Mouse (Mus musculus) C2C12 (cell line): ENCODE results near the gene Atp2b4. TPM values are rescaled to one million over a fixed set of nuclear protein-coding genes. Genes with fewer than 3 reads are reported as not detected.
A peak's percentile ranks its signal among the peaks of the same experiment; 100 is the strongest.

Source experiments
- H3K27me3 ChIP-seq: one replicate; pipeline ENCODE4 v1.6.1; 2011; ENCODE audit not compliant: control insufficient read depth, insufficient read depth, insufficient read length
- H3K36me3 ChIP-seq: one replicate; pipeline ENCODE4 v1.6.1; 2011; ENCODE audit not compliant: control insufficient read depth, insufficient read depth
- H3K4me3 ChIP-seq: one replicate; pipeline ENCODE4 v1.5.1; 2011; ENCODE audit warnings: mild to moderate bottlenecking, control low read depth; ENCODE audit not compliant: poor library complexity, insufficient read depth, severe bottlenecking
- H3K79me2 ChIP-seq: one replicate; pipeline ENCODE4 v1.6.1; 2011; ENCODE audit not compliant: control insufficient read depth, insufficient read depth
- H3K79me3 ChIP-seq: one replicate; pipeline ENCODE4 v1.6.1; 2011; ENCODE audit warnings: low read depth, control low read depth
- H3ac ChIP-seq: one replicate; pipeline ENCODE3; 2011; ENCODE audit warnings: low read depth; ENCODE audit not compliant: control insufficient read depth, insufficient read length
- CEBPB ChIP-seq: IDR thresholded peaks from one replicate; pipeline ENCODE4 v1.6.1; 2011; ENCODE audit warnings: low read depth, mild to moderate bottlenecking, control low read depth, moderate library complexity
- CTCF ChIP-seq: IDR thresholded peaks from one replicate; pipeline ENCODE4 v1.5.1; 2011; ENCODE audit not compliant: control insufficient read depth, insufficient read depth, insufficient read length
- FOSL1 ChIP-seq: IDR thresholded peaks from one replicate; pipeline ENCODE4 v1.8.0; 2011; ENCODE audit warnings: mild to moderate bottlenecking, low read length; ENCODE audit not compliant: poor library complexity, insufficient read depth, severe bottlenecking
- MAX ChIP-seq: IDR thresholded peaks from one replicate; pipeline ENCODE4 v1.6.1; 2011; ENCODE audit warnings: mild to moderate bottlenecking, control low read depth
- MYOD1 ChIP-seq: IDR thresholded peaks from one replicate; pipeline ENCODE4 v1.6.1; 2011; ENCODE audit warnings: low read depth; ENCODE audit not compliant: control insufficient read depth, insufficient read length
- MYOG ChIP-seq: IDR thresholded peaks from one replicate; pipeline ENCODE4 v1.6.1; 2011; ENCODE audit not compliant: control insufficient read depth, insufficient read length; ENCODE audit errors: extremely low read depth
- USF1 ChIP-seq: IDR thresholded peaks from one replicate; pipeline ENCODE4 v1.6.1; 2011; ENCODE audit warnings: low read depth, mild to moderate bottlenecking, control low read depth, moderate library complexity
- polyA plus RNA-seq: library from polyadenylated mRNA; unstranded; fragments of >200 nt; fragmentation: generic; extraction: Trizol; gene quantifications from one replicate; pipeline ENCODE4 v1.2.1, GENCODE M21; 2012; ENCODE audit warnings: missing spikeins

Atp2b4 gene
- polyA plus RNA-seq, 1 experiment: 3.0 TPM

GRCm38 (mm10) chr1:133784621-133785020 is 16.2 kb downstream of the Atp2b4 start:
- no peak overlapping the region for H3ac ChIP-seq
- no peak overlapping the region for H3K4me3 ChIP-seq
- no peaks in the 10 kb centered on the region for H3K27me3 ChIP-seq
- TF ChIP-seq USF1: no peak
- TF ChIP-seq CTCF: no peak
- TF ChIP-seq MYOG: no peak
- TF ChIP-seq MYOD1: no peak
- no peak for TF ChIP-seq CEBPB
- no peak for TF ChIP-seq MAX
- TF ChIP-seq FOSL1: no peak
- no peaks in the 10 kb centered on the region for H3K36me3 ChIP-seq
- no peaks in the 10 kb centered on the region for H3K79me3 ChIP-seq
- H3K79me2 ChIP-seq: no peaks in the 10 kb centered on the region

DNA sequence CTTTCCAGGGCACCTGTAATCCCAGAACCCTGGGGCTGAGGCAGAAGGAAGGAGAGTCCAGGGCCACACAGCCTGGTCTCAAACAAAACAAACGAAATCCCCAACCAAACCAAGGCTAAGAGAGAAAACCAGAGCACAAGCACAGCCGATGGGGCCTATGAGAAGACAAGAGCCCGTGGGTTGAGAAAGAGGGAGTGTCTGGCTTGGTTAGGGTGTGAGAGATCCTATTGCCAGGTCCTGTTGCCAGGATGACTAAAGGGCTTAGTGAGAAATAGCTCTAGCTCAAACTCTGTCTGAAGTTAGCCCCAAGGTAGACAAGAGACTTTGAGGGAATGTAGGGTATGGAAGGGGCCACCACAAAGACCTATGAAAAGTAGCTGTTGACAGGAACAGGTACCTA is 19.3 kb downstream of the Atp2b4 start:
- Histone ChIP-seq H3ac (no peak overlapping the region), H3K79me3 (no peaks in the 10 kb centered on the region), H3K4me3 (no peak overlapping the region), H3K27me3 (no peaks in the 10 kb centered on the region), H3K79me2 (no peaks in the 10 kb centered on the region), H3K36me3 (no peaks in the 10 kb centered on the region)
- no peak for TF ChIP-seq USF1
- no peak for TF ChIP-seq MYOG
- no peak for TF ChIP-seq MYOD1
- TF ChIP-seq FOSL1: no peak
- TF ChIP-seq MAX: no peak
- no peak for TF ChIP-seq CTCF

DNA sequence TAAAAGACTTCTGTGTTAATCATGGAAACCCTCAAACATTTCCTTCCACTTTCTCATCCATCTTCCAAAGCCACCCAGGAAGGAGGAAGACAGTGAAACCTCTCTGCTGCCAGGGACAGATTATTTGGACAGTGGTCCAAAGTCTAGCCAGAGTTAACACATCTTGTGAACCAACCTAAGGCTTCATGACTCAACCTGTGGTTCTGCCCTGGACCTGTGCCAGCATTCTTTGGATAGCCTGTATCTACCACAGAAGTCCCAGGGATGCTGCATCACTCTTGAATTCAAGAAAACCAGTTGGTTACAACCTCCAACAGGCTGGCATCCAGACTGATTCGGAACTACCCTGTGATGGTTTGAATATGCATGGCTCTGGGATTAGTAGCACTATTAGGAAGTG is 21.8 kb downstream of the Atp2b4 start:
- H3K79me2 ChIP-seq: no peaks in the 10 kb centered on the region
- TF ChIP-seq MAX (peak; percentile 18), FOSL1 (no peak), CEBPB (peak; percentile 33), MYOD1 (peak; percentile 39)
- H3ac ChIP-seq: no peak overlapping the region
- H3K27me3 ChIP-seq: no peaks in the 10 kb centered on the region
- H3K36me3 ChIP-seq: no peaks in the 10 kb centered on the region
- no peak overlapping the region for H3K4me3 ChIP-seq
- no peaks in the 10 kb centered on the region for H3K79me3 ChIP-seq

GRCm38 (mm10) chr1:133777651-133778231 is 23.1 kb downstream of the Atp2b4 start:
- no peak overlapping the region for H3ac ChIP-seq
- TF ChIP-seq USF1 (no peak), MAX (peak; percentile 45), CTCF (no peak), CEBPB (peak; percentile 99), FOSL1 (peak; percentile 81), MYOD1 (peak; percentile 99)

DNA sequence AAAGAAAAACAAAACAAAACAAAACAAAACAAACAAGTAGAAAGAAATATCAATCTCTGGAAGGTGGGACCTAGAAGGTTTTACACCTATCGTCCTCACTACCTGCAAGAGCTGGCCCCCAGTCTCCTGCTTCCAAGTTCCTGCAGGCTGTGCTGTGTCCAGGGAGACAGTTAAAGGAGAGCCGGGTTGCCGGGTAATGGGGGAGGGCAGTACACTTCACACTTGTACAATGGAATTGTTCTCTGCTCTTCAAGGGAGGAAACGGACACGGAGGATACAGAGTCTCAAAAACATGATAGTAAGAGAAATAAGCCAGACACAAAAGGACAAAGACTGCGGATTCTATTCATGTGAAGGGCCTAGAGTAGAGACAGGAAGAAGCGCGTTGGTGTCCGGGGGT is 28.3 kb downstream of the Atp2b4 start:
- TF ChIP-seq MYOG (no peak), FOSL1 (no peak), CEBPB (no peak), USF1 (no peak), MAX (no peak), CTCF (no peak)
- H3K36me3 ChIP-seq: no peaks in the 10 kb centered on the region
- no peak overlapping the region for H3ac ChIP-seq
- H3K4me3 ChIP-seq: no peak overlapping the region
- H3K79me3 ChIP-seq: no peaks in the 10 kb centered on the region
- no peaks in the 10 kb centered on the region for H3K79me2 ChIP-seq
- no peaks in the 10 kb centered on the region for H3K27me3 ChIP-seq

More at GRCm38 (mm10) chr1:133777651-133778231, 23.1 kb downstream of the Atp2b4 start:
- no peaks in the 10 kb centered on the region for H3K79me3 ChIP-seq
- H3K27me3 ChIP-seq: no peaks in the 10 kb centered on the region
- H3K36me3 ChIP-seq: no peaks in the 10 kb centered on the region
- H3K4me3 ChIP-seq: no peak overlapping the region
- H3K79me2 ChIP-seq: no peaks in the 10 kb centered on the region

DNA sequence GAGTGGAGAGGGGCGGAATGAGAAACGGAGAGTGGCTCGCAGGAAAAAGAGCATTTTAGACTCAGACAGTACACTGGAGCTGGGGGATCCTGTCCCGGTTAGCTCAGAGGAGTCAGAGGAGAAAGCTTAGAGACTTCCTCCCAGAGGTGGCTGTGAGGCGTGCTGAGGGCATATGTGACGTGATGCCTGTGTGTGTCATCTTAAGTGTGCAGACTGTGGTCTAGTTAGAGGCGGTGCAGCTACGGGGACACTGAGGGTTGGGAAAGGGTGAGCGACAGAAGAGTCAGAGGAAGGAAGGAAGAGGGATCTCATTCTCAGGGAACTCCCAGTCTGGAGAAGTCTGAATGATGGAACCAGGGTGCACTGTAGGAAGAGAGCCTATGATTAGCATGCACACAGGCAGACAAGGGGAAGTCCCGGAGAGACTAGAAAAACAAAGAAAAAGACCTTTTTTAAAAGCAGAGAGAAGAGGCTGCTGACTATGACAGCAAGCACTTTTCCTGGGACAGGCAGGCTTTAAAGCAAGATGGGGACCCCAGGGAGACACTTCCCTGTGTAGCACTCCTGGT is 28.9 kb downstream of the Atp2b4 start:
- peak overlapping the region; percentile 16 for H3ac ChIP-seq
- H3K4me3 ChIP-seq: no peak overlapping the region
- no peaks in the 10 kb centered on the region for H3K79me3 ChIP-seq
- TF ChIP-seq MYOG: no peak
- TF ChIP-seq USF1: no peak
- no peak for TF ChIP-seq CEBPB
- no peak for TF ChIP-seq CTCF
- H3K79me2 ChIP-seq: no peaks in the 10 kb centered on the region
- H3K27me3 ChIP-seq: no peaks in the 10 kb centered on the region
- no peaks in the 10 kb centered on the region for H3K36me3 ChIP-seq
